Mouse (Mus musculus) urinary bladder, postnatal 4 days (tissue): ENCODE measurements at regions not wholly inside any gene's neighbourhood (a gene's known extent, or its start where the extent isn't known, plus 50 kb on each side); places are given as distances from the start of the nearest gene placed in this dataset.

Experiments used
- DNase-seq, 2 experiments: peaks; one replicate each; pipeline ENCODE4 v3.0.0; 2021 to 2022; ENCODE audit warnings: low spot score in 2 of 2

DNA sequence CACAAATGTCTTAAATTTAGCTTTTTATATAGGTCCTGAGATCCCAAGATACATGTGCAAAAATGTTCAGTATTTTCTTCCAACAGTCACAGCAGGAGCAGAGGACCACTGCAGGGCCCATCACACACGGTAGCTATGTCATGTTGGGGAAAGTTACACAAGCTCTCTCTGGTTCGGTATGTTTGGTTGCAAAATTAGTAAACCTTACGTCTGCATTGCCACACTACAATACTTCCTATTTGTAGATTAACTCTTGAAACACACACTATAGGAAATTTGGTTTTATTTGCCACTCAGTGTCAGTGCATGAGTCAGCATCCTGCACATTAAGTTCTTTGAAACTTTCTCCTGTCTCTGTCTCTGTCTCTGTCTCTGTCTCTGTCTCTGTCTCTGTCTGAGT, 82.0 kb downstream of the Cth start:
- no peak for DNase-seq

DNA sequence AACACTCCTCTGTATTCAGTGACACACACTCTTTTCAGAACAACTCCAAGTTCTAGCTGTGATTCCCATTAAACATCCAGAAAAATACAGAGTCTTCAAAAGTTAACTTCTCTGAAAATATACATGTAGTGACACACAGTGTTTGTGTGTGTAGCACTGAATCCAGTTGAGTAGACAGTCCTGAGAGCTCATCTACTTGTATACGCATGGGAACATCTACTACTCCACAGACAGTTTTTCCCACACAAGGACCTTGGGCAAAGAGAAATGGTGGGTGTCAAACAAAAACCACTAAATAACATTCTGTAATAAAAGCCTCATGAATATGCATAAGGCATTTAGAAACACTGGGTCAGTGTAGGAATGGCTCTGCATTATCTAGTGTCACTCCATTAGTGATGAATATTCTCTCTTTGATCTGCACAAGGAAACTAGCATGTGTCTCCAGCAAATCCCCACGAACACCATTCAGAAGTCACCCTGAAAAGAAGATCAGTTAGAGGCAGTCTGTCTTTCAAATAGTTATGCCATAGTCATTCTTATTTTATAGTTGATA, 83.6 kb downstream of the Cth start:
- no peak for DNase-seq

DNA sequence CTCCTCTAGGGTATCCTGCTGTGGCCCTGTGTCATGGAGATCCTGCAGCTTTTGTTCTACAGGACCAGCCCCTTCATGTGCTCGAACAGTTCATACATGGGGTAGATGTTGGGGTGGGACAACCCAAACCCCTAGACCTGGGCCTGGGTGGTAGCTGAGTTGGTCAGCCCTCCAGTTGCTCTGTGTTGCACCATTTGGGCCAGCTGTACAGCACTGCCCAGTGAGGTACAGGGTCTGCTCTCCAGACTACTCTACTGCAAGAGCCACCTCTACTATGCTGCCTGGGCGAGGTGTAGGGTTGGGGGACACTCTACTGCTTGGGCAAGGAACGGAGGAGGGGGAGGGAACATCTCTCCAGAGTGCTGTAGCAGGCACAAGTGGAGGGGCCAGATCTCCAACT, 120.6 kb downstream of the Cth start:
- DNase-seq: no peak

DNA sequence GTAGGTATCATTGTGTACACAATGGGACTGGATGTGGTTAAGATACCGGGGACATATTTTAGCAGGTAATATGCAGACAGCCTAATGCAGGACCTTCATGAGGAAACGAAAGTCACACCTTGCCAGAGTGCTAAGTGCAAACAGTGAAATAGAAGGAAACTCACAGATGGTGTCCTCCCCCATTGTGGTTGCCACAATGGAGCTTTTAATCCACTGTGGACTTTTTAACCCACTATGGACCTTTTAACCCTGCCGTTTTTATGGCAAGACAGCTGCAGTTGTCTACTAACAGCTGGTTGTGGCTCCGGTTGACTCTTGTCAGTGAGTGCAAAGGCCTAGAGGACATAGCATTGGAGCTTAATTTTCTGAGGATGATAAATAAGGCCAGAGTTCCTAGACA, 121.5 kb downstream of the Cth start:
- no peak for DNase-seq

DNA sequence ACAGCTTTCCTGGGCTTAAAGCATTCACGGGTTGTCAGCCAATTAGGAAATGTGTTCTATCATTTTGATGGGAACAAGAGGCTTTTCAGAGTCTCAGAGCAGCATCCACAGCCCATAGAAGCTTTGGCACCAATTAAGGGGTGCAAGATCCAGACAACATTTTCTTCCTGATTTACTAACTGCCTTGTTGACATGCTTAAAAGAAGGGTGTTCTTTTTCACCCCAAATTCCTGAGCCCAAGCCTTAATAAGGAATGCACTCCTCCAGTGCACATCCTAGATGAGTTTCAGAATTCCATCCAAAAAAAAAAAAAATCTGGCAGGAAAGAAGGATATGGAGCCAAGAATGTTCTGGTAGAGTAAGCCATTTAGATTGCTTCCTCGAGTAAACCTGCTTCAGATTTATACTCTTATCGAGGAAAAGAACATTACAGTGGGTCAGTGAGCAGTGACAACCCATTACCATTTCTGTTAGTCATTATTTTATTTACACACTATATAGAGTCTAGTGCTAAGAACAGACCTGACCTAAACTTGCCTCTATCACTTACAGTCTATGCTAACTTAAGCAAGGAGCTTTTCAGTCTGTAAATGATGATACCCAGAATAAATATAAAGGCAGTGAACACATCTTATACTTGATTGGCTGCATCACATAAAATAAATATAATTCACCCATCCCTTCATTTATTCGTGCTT, 137.2 kb downstream of the Cth start:
- no peak for DNase-seq

DNA sequence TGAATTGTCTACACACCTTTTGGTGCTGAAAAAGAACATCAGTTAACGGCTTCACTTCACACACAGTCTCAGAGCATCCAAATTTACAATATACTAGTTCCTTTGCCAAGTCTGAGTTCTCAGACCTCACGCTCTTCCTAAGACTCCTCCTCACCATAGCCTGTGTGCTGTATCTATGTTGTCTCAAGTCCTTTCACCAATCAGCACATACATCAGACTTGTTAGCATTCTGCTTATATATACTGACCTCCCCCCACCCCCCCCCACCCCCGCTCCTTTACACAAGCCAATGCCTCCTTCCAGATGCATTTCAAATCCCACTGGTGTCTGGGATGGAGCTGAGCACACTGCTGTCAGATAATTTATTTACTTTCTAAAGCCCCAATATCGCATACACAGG, 143.8 kb downstream of the Cth start:
- DNase-seq: no peak

DNA sequence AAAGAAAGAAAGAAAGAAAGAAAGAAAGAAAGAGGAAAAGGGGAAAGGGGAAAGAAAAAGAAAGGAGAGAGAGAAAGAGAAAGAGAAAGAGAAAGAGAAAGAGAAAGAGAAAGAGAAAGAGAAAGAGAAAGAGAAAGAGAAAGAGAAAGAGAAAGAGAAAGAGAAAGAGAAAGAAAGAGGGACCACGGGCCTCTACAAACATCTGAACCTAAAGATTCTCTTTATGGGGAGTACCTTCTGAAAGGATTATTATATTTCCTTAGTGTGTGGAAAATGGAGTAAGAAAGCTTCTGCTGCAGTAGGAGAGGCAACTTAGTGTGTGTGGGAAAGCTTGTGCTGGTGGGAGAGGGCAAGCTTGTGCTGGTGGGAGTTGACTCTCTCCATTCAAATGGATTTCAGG, 147.1 kb downstream of the Cth start:
- no peak for DNase-seq

DNA sequence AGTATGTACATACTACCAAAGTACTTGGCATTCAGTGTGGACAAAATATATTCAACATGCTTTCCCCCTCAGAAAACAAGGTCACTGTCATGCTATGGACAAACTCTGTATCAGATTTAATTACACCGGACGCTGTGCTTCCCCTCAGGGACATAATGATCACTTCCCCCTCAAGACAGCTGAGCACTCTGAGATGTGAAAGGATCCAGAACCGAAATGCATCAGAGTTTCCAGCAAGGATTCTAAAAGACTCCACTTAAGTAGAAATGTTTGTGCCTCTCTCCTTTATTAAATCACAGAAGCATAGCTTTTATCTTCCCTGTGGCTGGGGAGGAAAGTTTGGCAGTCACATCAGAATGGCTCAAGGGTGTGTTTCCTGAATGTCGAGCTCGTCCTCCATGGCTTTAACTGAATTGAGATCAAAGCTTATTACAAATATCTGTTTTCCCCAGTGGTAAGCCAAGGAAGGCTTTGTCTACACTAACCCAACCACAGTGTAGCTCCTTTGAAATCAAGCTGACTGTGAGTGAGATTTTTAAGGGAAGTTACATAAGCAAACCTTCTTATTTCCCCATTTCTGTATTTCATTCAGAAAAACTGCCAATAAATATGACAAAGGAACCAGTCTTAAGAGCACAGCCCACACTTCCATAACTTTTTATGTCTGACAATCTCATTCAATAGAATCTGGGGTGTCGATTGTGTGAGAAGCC, 161.2 kb downstream of the Cth start:
- DNase-seq: no peak

DNA sequence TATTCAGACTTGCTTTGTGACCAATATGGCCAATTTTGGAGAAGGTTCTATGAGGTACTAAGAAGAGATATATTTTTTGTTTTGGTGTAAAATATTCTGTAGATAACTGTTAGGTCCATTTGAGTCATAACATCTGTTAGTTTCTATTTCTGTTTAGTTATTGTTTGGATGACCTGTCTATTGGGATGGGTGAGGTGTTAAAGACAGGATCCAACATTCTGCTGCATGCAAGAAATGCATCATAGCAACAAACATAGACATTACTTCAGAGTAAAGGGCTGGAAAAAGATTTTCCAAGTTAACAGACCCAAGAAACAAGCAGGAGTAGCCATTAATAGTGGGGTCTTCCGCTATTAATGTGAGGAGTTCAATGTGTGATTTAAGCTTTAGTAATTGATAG, 165.0 kb downstream of the Cth start:
- no peak for DNase-seq

DNA sequence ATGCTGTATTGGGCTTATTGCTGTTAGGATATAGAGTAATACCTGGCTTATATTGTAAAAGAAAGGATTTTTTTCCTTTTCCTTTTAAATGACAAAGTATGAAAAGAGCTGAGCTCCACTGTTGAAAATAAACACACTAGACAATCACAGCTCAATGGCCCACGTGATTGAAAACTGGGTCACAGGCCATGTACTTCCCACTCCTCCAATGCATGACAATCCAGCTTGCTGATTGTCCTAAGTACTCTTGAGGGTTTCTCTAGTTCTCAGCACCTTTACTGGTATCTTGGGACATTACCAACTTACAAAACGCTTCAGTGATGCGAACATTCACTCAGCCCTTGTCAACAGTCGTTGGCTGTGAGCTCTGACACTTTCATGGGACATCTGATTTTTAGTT, 170.1 kb downstream of the Cth start:
- DNase-seq: no peak

DNA sequence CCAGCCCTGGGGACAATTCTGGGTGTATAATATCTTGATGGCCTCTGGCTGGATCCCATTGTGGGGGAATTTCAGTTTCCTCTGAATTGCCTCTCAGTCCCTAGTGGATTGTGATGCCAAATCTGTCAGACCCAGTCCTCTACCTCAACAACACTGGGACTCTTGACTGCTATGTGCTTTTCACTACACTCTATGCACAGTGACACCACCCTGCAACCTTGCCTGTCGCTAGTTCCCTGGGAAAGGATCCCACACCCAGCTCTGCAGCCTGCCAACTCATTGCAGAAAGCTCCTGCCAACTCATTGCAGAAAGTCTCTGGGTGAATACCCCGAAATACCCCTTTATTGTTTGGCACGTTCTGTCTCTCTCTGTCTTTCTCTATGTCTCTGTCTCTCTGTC, 174.6 kb downstream of the Cth start:
- no peak for DNase-seq

DNA sequence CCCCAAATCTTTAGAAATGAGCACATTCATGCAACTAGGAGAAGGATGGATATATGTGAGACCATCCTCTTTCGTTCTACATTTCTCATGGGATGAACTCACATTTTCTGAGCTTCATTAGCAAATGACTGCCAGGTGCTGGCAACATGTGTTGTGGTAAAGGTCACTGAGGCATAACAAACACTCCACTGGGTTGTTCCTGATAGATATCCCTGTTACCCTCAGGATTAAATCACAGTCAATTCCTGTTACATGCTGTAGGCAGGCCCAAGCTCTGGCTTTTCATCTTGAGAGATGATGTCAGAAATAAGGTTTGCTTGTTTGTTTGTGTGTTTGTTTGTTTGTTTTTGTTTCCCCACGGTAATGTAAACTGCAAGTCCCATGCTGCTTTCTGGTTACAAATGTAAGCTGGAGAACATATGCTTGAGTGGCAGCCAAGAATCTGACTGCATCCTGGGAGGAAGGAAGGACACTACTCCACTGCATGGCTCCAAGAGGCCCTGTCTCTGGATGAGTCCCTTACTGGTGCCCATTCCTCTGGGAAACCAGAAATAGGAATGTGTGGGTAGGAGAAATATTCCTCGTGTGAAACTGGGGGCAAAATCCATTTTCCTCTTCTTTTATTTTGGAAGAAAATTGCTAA, 176.4 kb downstream of the Cth start:
- DNase-seq: no peak

DNA sequence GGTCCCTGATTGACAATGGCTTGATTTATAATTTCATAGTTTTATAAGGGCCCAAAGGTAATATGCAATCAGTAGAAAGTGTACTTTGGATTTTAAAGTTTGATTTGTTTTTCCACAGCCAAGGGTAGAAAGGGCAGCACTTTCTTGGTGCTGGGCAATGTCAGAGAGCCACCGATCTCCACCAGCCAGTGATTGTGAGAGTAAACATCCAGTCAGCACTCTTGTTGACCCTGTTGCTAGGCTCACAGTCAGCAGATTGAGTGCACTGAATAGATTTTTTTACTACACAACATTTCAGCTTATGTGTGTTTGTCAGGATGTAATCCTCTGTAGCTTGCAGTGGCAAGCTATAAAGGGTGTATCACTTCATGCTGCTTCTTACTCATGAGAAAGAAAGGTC, 176.3 kb downstream of the Ptger3 start:
- no peak for DNase-seq

DNA sequence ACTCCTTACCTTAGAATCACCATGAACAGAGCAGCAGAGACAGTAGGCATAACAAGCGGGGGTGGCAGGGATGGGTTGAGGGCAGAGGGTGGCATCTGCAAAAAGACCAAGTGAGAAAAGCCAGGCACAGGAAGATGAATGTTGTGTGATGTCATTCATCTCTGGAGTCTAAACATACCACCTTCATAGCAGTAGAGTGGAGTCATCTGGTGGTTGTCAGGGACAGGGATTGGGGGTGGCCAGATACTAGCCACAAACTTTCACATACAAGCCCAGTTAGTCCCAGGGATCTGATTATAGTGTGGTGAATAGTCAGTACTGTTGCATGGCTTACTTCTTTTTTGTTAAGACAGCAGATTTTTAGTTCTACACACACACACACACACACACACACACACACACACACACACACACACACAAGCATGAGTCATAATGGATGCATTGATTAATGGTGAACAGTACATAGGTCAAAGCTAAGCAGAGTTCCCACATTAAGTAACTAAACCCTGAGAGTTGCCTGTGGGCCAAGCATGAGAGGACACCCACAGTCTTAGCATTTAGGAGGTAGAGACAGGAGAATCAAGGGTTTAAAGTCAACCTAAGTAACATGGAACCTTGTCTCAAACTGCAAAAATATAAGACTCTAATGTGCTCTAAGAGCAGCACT, 173.1 kb downstream of the Ptger3 start:
- no peak for DNase-seq

DNA sequence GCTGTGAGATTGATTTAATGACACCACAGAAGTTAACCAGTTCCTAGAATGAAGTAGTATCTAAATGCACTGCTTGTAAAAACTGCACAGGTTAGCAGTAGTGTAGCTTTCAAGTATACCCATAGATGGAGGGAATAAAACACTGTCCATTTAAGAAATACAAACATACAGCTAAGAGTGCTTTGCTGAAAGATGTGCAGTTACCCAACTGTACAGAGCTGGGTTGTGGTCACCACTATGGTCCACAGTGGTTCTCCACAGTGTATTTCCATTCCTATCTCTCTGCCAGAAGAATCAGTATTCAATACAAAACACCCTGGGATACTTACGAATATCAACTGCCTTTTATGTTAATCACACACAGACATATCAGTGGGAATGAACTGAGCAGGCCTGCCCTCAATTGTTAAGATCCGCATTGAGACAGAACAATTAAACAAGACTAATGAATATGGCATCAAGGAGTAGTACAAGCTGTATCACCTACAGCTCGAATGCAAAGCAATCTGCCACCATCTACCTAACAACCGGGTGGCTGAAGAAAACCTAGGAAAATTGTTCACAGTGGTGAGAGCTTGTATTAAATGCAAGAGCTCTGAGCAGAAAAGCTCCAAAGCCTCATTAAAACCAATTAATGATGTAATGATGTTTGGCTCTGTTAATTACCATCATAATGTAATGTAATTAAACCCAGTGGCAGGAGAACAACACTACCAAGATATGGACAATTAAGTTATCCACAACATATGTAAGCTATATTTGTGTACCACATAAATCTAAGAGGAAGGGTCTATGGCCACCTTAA, 165.6 kb downstream of the Ptger3 start:
- no peak for DNase-seq

DNA sequence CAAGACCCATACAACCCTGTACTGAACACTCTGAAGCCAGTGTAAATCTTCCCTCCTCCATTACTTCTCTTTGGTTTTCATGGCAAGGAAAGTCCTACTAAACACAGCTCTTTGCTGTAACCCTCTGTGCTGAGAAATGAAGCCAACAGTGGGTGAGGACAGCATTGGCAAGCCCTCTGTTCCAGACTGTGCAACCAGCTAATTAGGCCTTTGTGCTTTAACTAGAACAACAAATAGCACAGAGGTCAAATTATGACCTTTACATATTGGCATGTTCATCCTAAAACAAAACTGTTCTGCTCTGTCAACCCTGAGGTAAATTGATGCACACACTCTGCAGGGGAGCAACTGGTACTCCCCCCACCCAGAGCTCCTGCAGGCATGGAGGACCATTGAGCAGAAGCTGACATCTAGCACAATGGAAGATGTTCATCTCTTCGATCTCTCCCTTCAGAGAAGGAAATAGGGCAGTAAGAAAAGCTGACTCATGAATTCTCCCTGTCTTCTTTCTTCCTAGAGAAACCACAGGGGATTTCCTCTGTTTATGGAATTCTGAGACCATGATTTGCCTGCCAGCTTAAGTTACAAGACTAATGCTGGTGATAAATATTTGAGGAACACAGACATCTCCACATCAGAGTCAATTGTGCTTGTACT, 163.1 kb downstream of the Ptger3 start:
- no peak for DNase-seq

DNA sequence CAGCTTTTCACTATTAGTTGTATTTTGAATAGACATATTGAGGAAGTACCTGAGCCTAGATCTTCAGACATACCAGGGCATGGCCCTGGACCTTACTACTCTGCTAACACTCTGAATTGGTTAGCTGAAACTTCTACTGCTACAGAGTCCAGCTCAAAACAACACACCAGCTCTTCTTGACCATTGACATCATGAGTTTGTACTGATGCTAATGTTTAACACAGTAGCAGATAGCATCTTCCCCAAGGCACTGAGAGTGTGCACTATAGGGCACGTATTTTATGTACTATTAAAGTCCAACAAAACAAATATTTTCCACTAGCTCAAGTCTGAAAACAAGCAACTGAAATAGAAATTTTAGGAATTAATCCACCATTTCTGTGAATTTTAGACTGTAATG, 157.8 kb downstream of the Ptger3 start:
- no peak for DNase-seq

DNA sequence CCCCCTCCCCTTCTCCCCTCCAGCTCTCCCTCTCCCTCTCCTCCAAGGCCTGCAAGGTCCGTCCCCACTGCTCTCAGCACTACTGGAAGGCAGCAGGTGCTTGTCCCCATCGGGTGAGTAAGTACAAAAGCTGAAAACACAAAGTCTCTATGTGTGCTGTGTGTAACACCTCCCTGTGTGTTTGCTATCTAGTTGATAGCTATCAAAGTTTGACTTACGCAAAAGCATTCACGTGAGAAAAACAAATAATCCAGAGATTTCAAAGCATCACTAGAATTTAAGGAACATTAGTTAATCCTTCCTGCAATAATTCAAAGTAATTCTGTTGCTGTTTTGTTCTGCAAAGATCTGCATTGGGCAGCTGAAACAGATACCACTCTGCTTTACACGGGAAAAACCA, 156.5 kb downstream of the Ptger3 start:
- no peak for DNase-seq

DNA sequence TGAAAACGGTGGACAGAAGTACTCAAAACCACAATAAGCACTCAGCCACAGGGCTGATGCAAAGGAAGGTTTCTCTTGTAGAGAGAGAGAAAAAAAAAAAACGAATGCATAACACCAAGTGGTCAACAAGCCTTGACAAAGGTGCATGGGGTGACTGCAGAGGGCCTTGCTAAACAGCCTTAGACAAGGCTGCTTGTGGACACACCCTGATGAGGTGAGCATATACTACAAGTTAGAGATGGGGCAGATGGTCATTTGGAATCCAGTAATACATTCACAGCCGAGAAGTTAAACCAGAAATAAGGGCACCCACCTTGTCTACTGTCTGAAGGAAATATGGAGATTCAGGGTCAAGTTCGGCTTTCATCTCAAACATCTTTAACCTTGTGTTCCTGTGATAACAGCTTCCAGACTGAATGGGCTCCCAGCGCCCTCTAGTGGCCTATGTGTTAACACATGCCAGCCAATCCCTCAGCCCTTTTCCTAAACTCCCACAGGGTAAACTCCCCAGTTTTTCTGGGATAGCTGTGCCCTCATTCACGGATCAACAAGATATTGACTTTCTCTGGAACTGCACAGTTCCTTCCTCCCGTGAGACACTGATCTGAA, 150.7 kb downstream of the Ptger3 start:
- peak; percentile 29 to 74 for DNase-seq

DNA sequence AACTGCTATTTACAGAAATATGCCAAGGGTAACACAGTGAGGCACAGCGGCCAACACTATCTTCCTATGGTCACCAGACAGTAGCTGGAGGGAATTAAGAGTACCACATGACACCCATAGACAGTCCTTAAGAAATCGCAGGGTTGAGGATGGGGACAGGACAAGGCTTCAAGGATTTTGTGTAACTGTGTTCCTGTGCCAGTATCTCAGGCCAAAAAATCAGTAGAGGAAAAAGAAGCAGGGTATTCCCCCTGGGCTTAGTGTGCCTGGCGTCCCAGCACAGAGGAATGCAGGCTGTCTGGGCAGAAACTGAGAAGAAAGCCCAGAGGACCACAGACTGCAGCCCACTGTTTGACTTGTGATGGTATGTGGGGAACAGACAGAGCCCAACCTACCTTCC, 147.3 kb downstream of the Ptger3 start:
- DNase-seq: no peak
